Mouse (Mus musculus) midbrain, embryonic 11.5 days (tissue): ENCODE results near the gene Slc17a6. TPM values are rescaled to one million over a fixed set of nuclear protein-coding genes. Genes with fewer than 3 reads are reported as not detected.

Experiments used
- ATAC-seq: fragments of 200-750 bp; cut with Nextera tagmentation; 2 replicates; pipeline ENCODE4 v1.8.0; 2017; ENCODE audit warnings: moderate TSS enrichment, moderate library complexity; ENCODE audit not compliant: low FRiP score
- DNase-seq: peaks from one replicate; pipeline ENCODE4 v3.0.0; 2015; ENCODE audit warnings: low spot score; ENCODE audit errors: missing footprints
- H3K27ac ChIP-seq: fragments of 300-500 bp; sonication (generic); 2 replicates; pipeline ENCODE4 v1.5.1; 2014; ENCODE audit warnings: low read depth, low read length
- H3K27me3 ChIP-seq: fragments of 300-500 bp; sonication (generic); 2 replicates; pipeline ENCODE4 v1.6.1; 2014; ENCODE audit warnings: mild to moderate bottlenecking, low read length, moderate library complexity, mixed read lengths; ENCODE audit not compliant: control insufficient read depth, insufficient read depth
- H3K36me3 ChIP-seq: fragments of 300-500 bp; sonication (generic); 2 replicates; pipeline ENCODE4 v1.6.1; 2014; ENCODE audit warnings: mild to moderate bottlenecking, low read length, moderate library complexity, mixed read lengths; ENCODE audit not compliant: control insufficient read depth, insufficient read depth
- H3K4me1 ChIP-seq: fragments of 300-500 bp; sonication (generic); 2 replicates; pipeline ENCODE4 v1.6.1; 2014; ENCODE audit warnings: low read length; ENCODE audit not compliant: control insufficient read depth, insufficient read depth
- H3K4me2 ChIP-seq: fragments of 300-500 bp; sonication (generic); 2 replicates; pipeline ENCODE4 v1.6.1; 2014; ENCODE audit warnings: mild to moderate bottlenecking, moderate library complexity
- H3K4me3 ChIP-seq: fragments of 300-500 bp; sonication (generic); 2 replicates; pipeline ENCODE4 v1.5.1; 2014; ENCODE audit warnings: low read depth, low read length
- H3K9ac ChIP-seq: fragments of 300-500 bp; sonication (generic); 2 replicates; pipeline ENCODE4 v1.6.1; 2014; ENCODE audit warnings: low read length
- H3K9me3 ChIP-seq: fragments of 300-500 bp; sonication (generic); 2 replicates; pipeline ENCODE4 v1.6.1; 2016; ENCODE audit warnings: low read length; ENCODE audit not compliant: control insufficient read depth
- WGBS: fragments of 180-500 bp; shearing (Covaris S2); extraction: QIAGEN DNeasy Blood & Tissue Kit; methylation state at CpG from one replicate; pipeline ENCODE4 v1.1.7; 2014; 5-methylcytosine and 5-hydroxymethylcytosine counted together
- polyA plus RNA-seq: library from polyadenylated mRNA; unstranded; fragments of >200 nt; fragmentation: Nextera tagmentation; extraction: Ambion mirVana; gene quantifications from 2 replicates; pipeline ENCODE4 v1.2.1, GENCODE M21; 2014

The Slc17a6 gene
- polyA plus RNA-seq, 1 experiment from 2014 or later: 35.5 TPM

DNA sequence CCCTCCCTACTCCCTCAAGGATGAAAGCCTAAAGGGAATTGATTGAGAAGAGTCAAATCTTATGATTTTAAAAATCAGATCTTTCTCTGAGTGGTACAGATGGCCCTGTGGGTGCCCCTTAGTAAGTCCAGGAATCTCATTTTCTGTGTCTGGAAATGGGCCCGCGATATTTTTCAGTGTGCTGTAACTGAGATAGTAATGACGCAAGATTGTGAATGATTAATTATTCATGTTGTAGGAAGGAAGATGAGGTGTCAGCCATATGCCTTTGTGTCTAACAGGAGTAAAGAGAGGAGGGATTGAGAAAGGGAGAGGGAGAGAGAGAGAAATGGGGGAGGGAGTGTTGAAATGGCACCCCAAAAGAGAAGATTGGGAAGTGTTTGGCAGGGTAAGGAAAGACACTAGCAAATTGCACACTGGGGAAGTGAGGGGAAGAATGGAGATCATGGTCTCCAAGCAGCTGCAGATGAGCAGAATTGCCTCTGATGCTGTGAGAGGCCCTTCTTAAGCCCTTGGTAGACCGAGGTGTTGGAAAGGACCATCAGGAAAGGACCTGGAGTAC is 2.6 kb downstream of the Slc17a6 start:
- Histone ChIP-seq H3K9ac (peak overlapping the region; percentile 62), H3K4me1 (peaks cover 9% of the 10 kb centered on the region; the same call in 1 of the 2 replicates), H3K27ac (peak overlapping the region; percentile 79), H3K4me3 (peak overlapping the region; percentile 31), H3K4me2 (peak overlapping the region; percentile 28), H3K27me3 (peaks cover 67% of the 10 kb centered on the region), H3K36me3 (no peaks in the 10 kb centered on the region), H3K9me3 (no peaks in the 10 kb centered on the region)
- peak; percentile 89 for DNase-seq
- no peak for ATAC-seq
- WGBS: 1% methylated on average over 4 of the region's 4 CpGs

DNA sequence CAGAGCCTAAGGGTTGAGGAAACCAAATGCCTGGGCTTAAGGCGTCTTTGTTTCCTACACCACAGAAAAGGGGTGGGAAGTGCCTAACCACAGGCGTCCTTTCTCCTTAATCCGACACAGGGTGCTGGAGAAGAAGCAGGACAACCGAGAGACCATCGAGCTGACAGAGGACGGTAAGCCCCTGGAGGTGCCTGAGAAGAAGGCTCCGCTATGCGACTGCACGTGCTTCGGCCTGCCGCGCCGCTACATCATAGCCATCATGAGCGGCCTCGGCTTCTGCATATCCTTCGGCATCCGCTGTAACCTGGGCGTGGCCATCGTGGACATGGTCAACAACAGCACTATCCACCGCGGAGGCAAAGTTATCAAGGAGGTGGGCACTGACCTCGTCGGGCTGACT is 3.4 kb downstream of the Slc17a6 start:
- Histone ChIP-seq H3K9ac (peak overlapping the region; percentile 62), H3K4me3 (peak overlapping the region; percentile 25), H3K27ac (peak overlapping the region; percentile 79), H3K4me2 (peak overlapping the region; percentile 28), H3K4me1 (peaks cover 9% of the 10 kb centered on the region; the same call in 1 of the 2 replicates), H3K36me3 (no peaks in the 10 kb centered on the region), H3K27me3 (peaks cover 73% of the 10 kb centered on the region), H3K9me3 (no peaks in the 10 kb centered on the region)
- DNase-seq (peak; percentile 94), ATAC-seq (peak; percentile 17; the same call in 1 of the 2 replicates)
- WGBS: 1% methylated on average over 23 of the region's 23 CpGs

DNA sequence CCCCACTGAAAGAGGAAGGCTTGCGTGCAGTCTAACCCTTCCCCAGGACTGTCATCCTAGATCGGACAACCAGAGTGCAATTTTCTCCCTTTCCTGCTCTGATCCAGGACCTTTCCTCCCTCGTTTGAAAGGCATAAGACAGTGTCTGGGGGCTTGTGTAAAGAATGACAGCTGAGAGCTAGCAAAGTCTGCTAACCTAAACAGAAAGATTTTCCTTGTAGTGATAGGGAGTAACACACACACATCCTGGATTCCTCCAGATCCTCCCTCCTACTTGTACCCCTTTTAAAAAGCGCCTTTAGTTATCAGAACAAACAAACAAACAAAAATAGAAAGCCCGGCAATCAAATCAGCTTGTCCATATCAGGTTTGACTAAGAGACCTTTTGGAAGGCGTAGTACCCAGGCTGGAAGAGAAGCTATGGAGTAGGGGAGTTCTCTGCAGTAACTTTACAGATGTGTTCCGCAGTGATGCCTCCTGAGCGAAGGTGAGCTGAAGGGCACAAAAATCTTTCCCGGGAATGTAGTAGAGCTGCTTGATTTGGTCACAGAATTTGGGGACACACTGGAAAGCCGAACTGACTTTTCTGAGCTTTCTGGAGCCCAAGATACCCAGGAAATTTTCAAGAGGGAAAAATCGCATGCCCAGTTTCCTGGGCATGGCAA is 3.9 kb downstream of the Slc17a6 start:
- H3K27me3 ChIP-seq: peaks cover 73% of the 10 kb centered on the region
- H3K9me3 ChIP-seq: no peaks in the 10 kb centered on the region
- H3K4me2 ChIP-seq: peak overlapping the region; percentile 28
- WGBS: 2% methylated on average over 11 of the region's 11 CpGs
- H3K9ac ChIP-seq: peak overlapping the region; percentile 62
- ATAC-seq (no peak), DNase-seq (peak; percentile 92)
- H3K36me3 ChIP-seq: no peaks in the 10 kb centered on the region
- H3K27ac ChIP-seq: peak overlapping the region; percentile 79
- H3K4me3 ChIP-seq: peak overlapping the region; percentile 25
- peaks cover 9% of the 10 kb centered on the region; the same call in 1 of the 2 replicates for H3K4me1 ChIP-seq

DNA sequence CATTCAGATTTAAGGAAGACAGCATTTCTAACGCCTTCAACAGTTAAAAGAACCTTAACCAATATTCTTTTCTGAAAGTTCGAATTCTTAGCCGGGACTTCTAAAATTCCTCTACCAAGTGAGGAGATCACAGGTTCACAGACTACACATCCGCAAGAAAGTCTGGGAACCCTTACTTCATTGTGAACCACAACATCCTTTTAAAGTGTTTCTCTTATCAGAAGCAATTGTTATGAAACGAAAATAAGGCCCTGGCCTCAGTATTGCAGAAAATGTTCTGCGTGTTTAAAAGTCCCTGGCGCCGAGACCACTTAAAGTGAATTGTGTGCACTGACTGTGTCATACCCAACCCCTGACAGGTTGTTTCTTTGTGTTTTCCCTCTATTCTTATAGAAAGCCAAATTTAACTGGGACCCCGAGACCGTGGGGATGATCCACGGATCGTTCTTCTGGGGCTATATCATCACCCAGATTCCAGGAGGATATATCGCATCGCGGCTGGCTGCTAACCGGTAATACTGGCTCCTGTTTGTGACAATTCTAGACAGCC is 4.7 kb downstream of the Slc17a6 start:
- Histone ChIP-seq H3K27ac (peak overlapping the region; percentile 72), H3K4me1 (peaks cover 9% of the 10 kb centered on the region; the same call in 1 of the 2 replicates), H3K27me3 (peaks cover 74% of the 10 kb centered on the region), H3K36me3 (no peaks in the 10 kb centered on the region), H3K9ac (peak overlapping the region; percentile 48), H3K9me3 (no peaks in the 10 kb centered on the region), H3K4me3 (peak overlapping the region; percentile 25; the same call in 1 of the 2 replicates), H3K4me2 (peak overlapping the region; percentile 28)
- 1% methylated on average over 16 of the region's 16 CpGs for WGBS
- ATAC-seq (no peak), DNase-seq (peak; percentile 94)

DNA sequence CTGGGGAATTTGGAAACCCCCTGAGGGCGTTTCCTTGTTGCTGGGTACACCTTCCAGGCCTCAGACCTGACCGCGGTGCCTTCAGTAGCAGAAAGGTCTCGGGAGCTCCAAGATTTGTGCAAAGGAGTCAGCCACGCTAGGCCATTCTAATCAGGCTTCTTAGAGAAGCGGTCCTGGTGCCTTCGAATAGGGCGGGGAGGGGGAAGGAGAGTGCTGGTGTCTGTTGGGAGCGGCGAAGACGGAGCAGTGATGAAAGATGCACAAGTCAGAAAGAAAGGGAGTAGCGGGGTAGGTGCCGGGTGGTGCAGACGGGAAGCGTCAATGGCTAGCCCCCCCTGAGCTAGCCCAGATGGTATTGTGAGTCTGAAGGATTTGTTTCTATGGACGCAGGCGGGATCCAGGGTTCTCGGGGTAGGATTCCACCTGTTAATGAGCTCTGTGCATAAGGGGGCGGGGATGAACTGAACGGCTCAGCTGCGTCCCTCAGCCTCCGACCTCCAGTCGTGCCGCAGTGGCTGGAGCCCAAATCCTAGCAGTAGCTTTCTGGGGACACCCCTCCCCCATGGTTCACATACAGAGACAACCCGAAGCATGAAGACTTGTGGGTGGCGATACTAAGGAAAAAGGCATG is 5.3 kb downstream of the Slc17a6 start:
- ATAC-seq (peak; percentile 88), DNase-seq (peak; percentile 95)
- no peaks in the 10 kb centered on the region for H3K9me3 ChIP-seq
- H3K9ac ChIP-seq: peak overlapping the region; percentile 52
- H3K4me1 ChIP-seq: peaks cover 9% of the 10 kb centered on the region; the same call in 1 of the 2 replicates
- H3K27ac ChIP-seq: peak overlapping the region; percentile 72
- under 1% methylated on average over 26 of the region's 26 CpGs for WGBS
- H3K36me3 ChIP-seq: no peaks in the 10 kb centered on the region
- peaks cover 68% of the 10 kb centered on the region for H3K27me3 ChIP-seq
- H3K4me3 ChIP-seq: peak overlapping the region; percentile 20
- peak overlapping the region; percentile 28 for H3K4me2 ChIP-seq

DNA sequence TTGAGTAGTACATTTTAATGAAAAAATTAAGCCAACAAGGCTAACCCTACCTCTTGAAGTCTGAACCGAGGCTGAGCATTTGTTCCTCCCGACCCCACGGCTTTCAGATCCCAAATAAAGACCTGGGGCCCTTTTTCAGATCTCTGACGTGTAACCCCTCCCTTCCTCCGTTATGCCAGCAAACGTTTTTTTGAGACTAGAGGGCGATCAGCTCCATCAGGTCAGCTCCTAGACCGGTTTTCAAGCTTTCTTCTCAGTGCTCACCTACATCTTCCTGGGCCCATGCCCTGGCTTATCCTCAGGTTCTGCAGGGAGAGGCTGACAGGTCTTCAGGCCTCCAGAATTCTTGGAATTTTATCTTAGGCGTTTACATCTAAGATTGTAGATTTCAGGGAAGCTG is 5.9 kb downstream of the Slc17a6 start:
- Histone ChIP-seq H3K36me3 (no peaks in the 10 kb centered on the region), H3K9ac (peak overlapping the region; percentile 52; the same call in 1 of the 2 replicates), H3K4me1 (peaks cover 11% of the 10 kb centered on the region; the same call in 1 of the 2 replicates), H3K4me2 (peak overlapping the region; percentile 28), H3K27me3 (peaks cover 62% of the 10 kb centered on the region), H3K9me3 (no peaks in the 10 kb centered on the region), H3K27ac (peak overlapping the region; percentile 72), H3K4me3 (peak overlapping the region; percentile 20)
- DNase-seq (no peak), ATAC-seq (no peak)
- WGBS: under 1% methylated on average over 9 of the region's 9 CpGs

DNA sequence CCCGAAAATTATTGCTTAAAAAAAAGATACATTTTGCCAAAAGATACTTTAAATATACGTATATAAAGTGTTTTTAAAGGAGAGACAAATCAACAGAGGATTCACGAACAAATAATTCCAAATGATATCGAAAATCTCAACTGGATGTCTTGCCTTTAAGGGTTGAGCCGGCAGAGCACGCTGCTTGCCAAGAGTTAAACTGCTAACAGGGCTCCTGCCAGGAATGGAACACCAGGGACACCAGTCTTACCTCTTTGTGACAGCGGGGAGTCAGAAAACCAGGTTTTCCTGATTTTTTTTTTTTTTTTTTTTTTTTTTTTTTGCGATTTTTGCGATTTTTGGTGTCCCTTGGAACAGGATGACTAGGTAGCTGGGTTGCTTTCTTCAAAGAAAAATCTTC is 6.5 kb downstream of the Slc17a6 start:
- H3K27ac ChIP-seq: no peak overlapping the region
- H3K4me1 ChIP-seq: peaks cover 13% of the 10 kb centered on the region; the same call in 1 of the 2 replicates
- H3K9ac ChIP-seq: no peak overlapping the region
- no peaks in the 10 kb centered on the region for H3K36me3 ChIP-seq
- DNase-seq (no peak), ATAC-seq (no peak)
- H3K27me3 ChIP-seq: peaks cover 59% of the 10 kb centered on the region
- WGBS: 3% methylated on average over 9 of the region's 9 CpGs
- H3K9me3 ChIP-seq: no peaks in the 10 kb centered on the region
- H3K4me2 ChIP-seq: no peak overlapping the region
- H3K4me3 ChIP-seq: no peak overlapping the region

DNA sequence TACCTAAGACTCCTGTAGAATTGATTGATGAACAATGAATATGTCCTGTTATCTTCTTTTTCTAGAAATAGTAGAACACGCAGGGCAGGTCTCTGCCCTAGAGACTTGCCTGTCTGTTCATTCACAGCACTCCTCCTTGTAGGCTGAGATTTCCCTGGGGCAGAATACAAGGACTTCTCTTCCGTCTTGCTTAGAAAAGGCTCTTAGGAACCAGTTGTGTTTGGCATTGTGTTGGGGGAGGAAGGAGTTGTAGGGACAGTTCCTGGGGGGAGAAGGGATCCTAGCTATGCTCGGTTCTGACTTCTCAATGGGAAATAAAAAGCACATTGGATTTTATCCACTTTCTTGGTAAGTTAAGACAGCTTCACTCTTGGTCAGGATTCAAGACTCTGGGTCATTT is 7.4 kb downstream of the Slc17a6 start:
- H3K36me3 ChIP-seq: no peaks in the 10 kb centered on the region
- ATAC-seq (no peak), DNase-seq (peak; percentile 84)
- no peak overlapping the region; the same call in 1 of the 2 replicates for H3K4me3 ChIP-seq
- WGBS: 1% methylated on average over 3 of the region's 3 CpGs
- H3K9ac ChIP-seq: peak overlapping the region; percentile 7; the same call in 1 of the 2 replicates
- H3K27me3 ChIP-seq: peaks cover 50% of the 10 kb centered on the region
- H3K9me3 ChIP-seq: no peaks in the 10 kb centered on the region
- peak overlapping the region; percentile 21 for H3K4me2 ChIP-seq
- H3K4me1 ChIP-seq: peaks cover 15% of the 10 kb centered on the region; the same call in 1 of the 2 replicates
- peak overlapping the region; percentile 35 for H3K27ac ChIP-seq
